ENCODE assay signal across 7 mouse cellular contexts in the genomic region with DNA sequence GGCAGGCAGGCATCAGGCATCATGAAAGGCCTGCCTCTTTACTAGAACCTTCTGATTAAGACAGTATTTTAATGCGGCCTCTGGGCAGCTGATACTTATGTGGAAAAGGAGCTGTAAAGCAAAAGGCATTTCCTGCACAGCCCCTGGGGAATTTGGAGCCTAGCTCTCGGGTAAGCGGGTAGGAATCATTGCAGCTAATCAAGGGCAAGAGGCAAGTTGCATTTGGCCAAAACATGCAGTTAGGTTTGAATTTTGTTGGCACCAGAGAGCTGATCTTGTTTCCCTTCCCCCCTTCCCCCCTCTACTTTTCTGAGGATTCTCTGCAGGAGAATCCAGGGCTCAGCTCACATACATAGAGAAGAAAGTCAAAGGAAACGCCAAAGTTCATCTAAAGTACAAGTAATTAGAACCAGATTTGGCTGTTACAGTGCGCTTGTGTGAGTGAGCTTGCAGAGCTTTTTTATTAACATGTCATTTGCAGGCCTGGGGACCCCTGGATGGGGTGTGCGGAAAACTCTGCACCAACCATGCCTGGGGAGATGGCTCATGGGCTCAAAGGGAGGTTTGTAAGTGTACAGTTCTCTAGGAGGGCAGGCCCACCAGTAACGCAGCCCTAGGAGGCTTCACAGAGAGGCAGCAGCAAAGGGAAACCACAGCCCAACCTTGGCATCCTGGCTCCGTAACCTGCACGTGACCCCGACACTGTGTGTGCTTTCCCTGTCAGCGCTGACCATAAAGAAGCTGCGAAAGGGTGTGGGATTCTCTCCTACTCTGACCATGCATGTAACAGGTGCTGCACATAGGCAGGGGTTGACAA.
DNase-seq lines count a peak whose midpoint lies in the region; ATAC-seq and TF ChIP-seq lines count a peak whose summit lies in the region.

No protein-coding gene starts in this region.

- H3K9ac ChIP-seq in hindbrain, embryonic 11.5 days (ENCODE audit: low read depth, low read length) = no peak overlapping the region
- H3K9ac ChIP-seq in limb, embryonic 15.5 days = no peak overlapping the region

- no peak overlapping the region for H3K4me2 ChIP-seq in hindbrain, embryonic 11.5 days (replicated peaks; ENCODE audit: low read depth, low read length)
- 0 out of 2 replicates have a peak overlapping the region, but pooled peaks have one; percentile 4 for H3K4me2 ChIP-seq in limb, embryonic 15.5 days

- H3K36me3 ChIP-seq in hindbrain, embryonic 11.5 days (ENCODE audit: control insufficient read depth, insufficient read depth, low read length) = no peaks in the 10 kb centered on the region
- no peaks in the 10 kb centered on the region for H3K36me3 ChIP-seq in limb, embryonic 15.5 days

- H3K9me3 ChIP-seq in hindbrain, embryonic 11.5 days (ENCODE audit: control insufficient read depth, low read length) = no peaks in the 10 kb centered on the region
- H3K9me3 ChIP-seq in limb, embryonic 15.5 days = no peaks in the 10 kb centered on the region

- WGBS in hindbrain, embryonic 11.5 days = 63% methylated on average over 12 of the region's 12 CpGs
- WGBS in limb, embryonic 15.5 days = 6% methylated on average over 12 of the region's 12 CpGs

- TF ChIP-seq CTCF in brain, embryonic 14.5 days (IDR thresholded peaks at IDR 0.05; ENCODE audit: borderline replicate concordance, extremely low read depth, insufficient read depth, insufficient read length) = no peak

- no peaks in the 10 kb centered on the region for H3K27me3 ChIP-seq in hindbrain, embryonic 11.5 days (ENCODE audit: control insufficient read depth, insufficient read depth, low read length)
- no peaks in the 10 kb centered on the region for H3K27me3 ChIP-seq in limb, embryonic 15.5 days

- ATAC-seq in hindbrain, embryonic 11.5 days (ENCODE audit: low FRiP score) = peak; percentile 45; the same call in 1 of the 2 replicates
- peak; percentile 73 for ATAC-seq in limb, embryonic 15.5 days (ENCODE audit: insufficient number of reproducible peaks, low FRiP score, low TSS enrichment, low read depth)

- peak; percentile 60 for DNase-seq in brain, embryonic 14.5 days (ENCODE audit: low read depth)
- DNase-seq in embryo, embryonic 9.5 days (ENCODE audit: extremely low spot score) = peak; percentile 51
- DNase-seq in hindbrain, embryonic 11.5 days (ENCODE audit: low spot score) = peak; percentile 47
- no peak for DNase-seq in left cerebral cortex, adult 18-20 months (ENCODE audit: low spot score in 2 of 2)
- DNase-seq in urinary bladder, postnatal 14 days (ENCODE audit: low spot score) = no peak
- no peak for DNase-seq in cerebellum, adult 18-20 months

- H3K27ac ChIP-seq in hindbrain, embryonic 11.5 days (ENCODE audit: low read depth, low read length) = no peak overlapping the region
- peak overlapping the region; percentile 65 for H3K27ac ChIP-seq in limb, embryonic 15.5 days

- H3K4me1 ChIP-seq in hindbrain, embryonic 11.5 days (replicated peaks; ENCODE audit: control insufficient read depth, insufficient read depth, low read length) = no peaks in the 10 kb centered on the region
- H3K4me1 ChIP-seq in limb, embryonic 15.5 days = peaks cover 33% of the 10 kb centered on the region

- TF ChIP-seq POLR2A in brain, embryonic 14.5 days (IDR thresholded peaks at IDR 0.05; ENCODE audit: borderline replicate concordance, extremely low read depth, insufficient read depth, insufficient read length, poor library complexity, severe bottlenecking) = no peak

- H3K4me3 ChIP-seq in hindbrain, embryonic 11.5 days (ENCODE audit: low read depth, low read length) = no peak overlapping the region
- no peak overlapping the region for H3K4me3 ChIP-seq in limb, embryonic 15.5 days

Comparison
In these comparisons a context has a peak if more than half of its experiments do, and no peak if none do; other contexts are left out.
1. DNase-seq: peak in brain, embryonic 14.5 days (single experiment), embryo, embryonic 9.5 days (single experiment) and hindbrain, embryonic 11.5 days (single experiment); none in left cerebral cortex, adult 18-20 months (0 of 2), urinary bladder, postnatal 14 days (single experiment) and cerebellum, adult 18-20 months (0 of 2).